Mouse (Mus musculus): ENCODE measurements around the gene Gm10428. TPM values are rescaled to one million over a fixed set of nuclear protein-coding genes. Genes with fewer than 3 reads are reported as not detected.

Gene Gm10428
- polyA plus RNA-seq (2015; fragmentation: Nextera tagmentation; extraction: Ambion mirVana), result not detected in 2 replicates

DNA sequence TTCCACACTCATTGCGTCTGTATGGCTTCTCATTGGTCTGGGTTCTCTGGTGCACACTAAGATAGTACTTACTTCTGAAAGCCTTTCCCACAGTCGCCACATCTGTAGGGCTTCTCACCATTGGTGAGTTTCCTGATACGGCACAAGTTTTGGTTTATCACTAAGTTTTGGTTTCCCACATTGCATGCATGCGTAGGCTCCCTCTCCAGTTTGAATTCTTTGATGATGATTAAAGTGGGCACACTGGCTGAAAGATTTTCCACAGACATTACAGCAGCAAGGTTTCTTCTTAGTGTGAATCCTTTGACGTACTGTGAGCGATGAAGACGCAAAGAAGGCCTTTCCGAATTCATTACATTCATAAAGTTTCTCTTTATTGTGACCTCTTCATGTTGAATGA, at the start of gene Gm10428:
Gene Gm10428, plus strand, starts transcription at position 321 of the 400 bp plus-strand sequence.
- Histone ChIP-seq H3K27ac (no peak within 1 kb of the TSS), H3K36me3 (no peaks in the 10 kb centered on the region), H3K9ac (replicated peaks) (no peak within 1 kb of the TSS), H3K9me3 (no peaks in the 10 kb centered on the region), H3K4me3 (replicated peaks) (no peak within 1 kb of the TSS), H3K4me2 (replicated peaks) (no peak within 1 kb of the TSS), H3K4me1 (replicated peaks) (peaks cover 6% of the 10 kb centered on the region; the same call in 1 of the 2 replicates), H3K27me3 (peaks cover 10% of the 10 kb centered on the region)
- WGBS, result 90% methylated on average over 8 of the region's 8 CpGs
- ATAC-seq, result no peak

DNA sequence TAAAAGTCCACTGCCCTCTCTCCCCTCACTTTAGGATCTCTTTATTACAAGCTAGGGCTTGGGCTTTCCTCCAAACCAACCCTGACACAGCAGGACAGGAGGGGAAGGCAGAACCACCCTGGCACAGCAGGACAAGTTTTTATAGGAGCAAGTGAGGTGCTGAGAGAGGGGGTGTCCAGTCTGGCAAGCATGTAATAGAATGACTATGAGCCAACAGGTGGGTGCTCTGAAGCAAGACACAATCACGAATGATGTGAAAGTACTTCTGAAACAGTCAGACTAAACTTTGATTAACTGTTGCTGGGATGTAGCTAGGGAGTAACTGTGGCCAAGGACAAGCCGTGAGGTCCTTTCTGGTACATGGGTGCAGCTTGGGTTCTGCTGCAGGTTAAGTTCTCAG, 46.8 kb upstream of the Gm10428 start:
- no peak overlapping the region for H3K4me3 ChIP-seq (replicated peaks)
- no peaks in the 10 kb centered on the region for H3K9me3 ChIP-seq
- WGBS, result 93% methylated on average over 2 of the region's 2 CpGs
- no peak overlapping the region for H3K4me2 ChIP-seq (replicated peaks)
- peaks cover 25% of the 10 kb centered on the region for H3K36me3 ChIP-seq
- no peak for ATAC-seq
- no peaks in the 10 kb centered on the region for H3K4me1 ChIP-seq (replicated peaks)
- H3K27me3 ChIP-seq, result no peaks in the 10 kb centered on the region
- no peak overlapping the region for H3K27ac ChIP-seq
- no peak overlapping the region for H3K9ac ChIP-seq (replicated peaks)

DNA sequence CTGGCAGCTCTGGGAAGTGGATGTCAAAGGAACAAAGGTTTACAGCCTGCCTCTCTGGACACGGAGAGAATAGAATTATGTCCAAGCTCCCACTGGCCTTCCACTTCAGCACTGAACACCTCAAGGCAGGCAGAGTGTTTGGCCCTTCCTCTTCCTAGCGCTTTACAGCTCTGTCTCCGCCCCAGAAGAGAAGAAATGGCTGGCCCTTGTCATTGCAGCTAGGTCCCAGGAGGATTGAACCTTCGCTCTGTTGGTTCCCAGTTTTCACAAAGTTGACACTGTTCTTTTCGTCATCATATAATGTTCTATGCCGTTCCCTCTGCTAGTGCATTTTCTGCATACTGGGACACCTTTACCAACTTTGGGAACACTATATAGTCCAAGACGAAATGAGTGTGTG, 44.6 kb upstream of the Gm10428 start:
- 78% methylated on average over 7 of the region's 7 CpGs for WGBS
- peaks cover 43% of the 10 kb centered on the region for H3K36me3 ChIP-seq
- no peaks in the 10 kb centered on the region for H3K27me3 ChIP-seq
- H3K4me1 ChIP-seq (replicated peaks), result no peaks in the 10 kb centered on the region
- H3K9me3 ChIP-seq, result no peaks in the 10 kb centered on the region
- no peak overlapping the region for H3K4me2 ChIP-seq (replicated peaks)
- ATAC-seq, result no peak
- H3K9ac ChIP-seq (replicated peaks), result no peak overlapping the region
- H3K4me3 ChIP-seq (replicated peaks), result no peak overlapping the region
- H3K27ac ChIP-seq, result no peak overlapping the region

DNA sequence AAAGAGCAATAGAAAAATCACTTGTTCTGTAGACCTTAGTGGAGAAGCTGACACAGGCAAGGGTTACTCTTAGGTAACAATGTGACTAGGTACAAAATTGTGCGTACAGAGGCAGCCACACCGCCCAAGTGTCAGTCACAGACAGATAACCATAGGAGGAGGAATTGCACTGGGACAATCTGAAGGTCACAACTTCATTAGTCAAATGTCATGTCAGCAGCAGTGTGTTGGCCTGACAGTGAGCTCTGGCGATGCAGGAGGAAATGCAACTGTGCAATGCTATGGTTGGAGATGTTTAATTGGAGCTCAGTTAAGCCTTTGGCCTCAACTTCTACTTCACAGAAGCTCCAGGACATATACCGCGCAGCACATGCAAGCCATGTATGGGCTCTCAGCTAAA, 42.2 kb upstream of the Gm10428 start:
- 92% methylated on average over 5 of the region's 5 CpGs for WGBS

DNA sequence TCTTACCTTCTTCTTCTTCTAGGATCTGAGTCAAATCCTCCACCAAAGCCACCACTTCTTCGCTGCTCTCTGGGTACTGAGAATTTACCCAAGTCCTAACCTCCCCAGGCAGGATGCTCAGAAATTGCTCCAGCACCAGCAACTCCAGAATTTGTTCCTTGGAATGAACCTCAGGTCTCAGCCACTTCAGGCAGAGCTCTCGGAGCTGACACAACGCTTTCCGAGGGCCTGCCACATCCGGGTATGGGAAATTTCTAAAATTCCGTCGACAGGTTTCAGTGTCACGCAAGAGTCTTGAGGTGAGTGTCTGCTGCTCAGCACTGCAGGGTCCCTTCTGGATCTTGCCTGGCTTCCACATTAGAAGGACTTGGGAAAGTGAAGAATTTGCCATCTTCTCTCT, 24.6 kb upstream of the Gm10428 start:
- Histone ChIP-seq H3K4me1 (replicated peaks) (peaks cover 23% of the 10 kb centered on the region), H3K9me3 (no peaks in the 10 kb centered on the region), H3K4me2 (replicated peaks) (no peak overlapping the region), H3K27ac (no peak overlapping the region), H3K27me3 (no peaks in the 10 kb centered on the region), H3K4me3 (replicated peaks) (no peak overlapping the region), H3K9ac (replicated peaks) (no peak overlapping the region), H3K36me3 (peaks cover 49% of the 10 kb centered on the region)
- 98% methylated on average over 8 of the region's 8 CpGs for WGBS
- no peak for ATAC-seq

More for the DNA sequence above, 42.2 kb upstream of the Gm10428 start:
- Histone ChIP-seq H3K9me3 (no peaks in the 10 kb centered on the region), H3K4me3 (replicated peaks) (no peak overlapping the region), H3K9ac (replicated peaks) (no peak overlapping the region), H3K4me1 (replicated peaks) (no peaks in the 10 kb centered on the region), H3K36me3 (peaks cover 63% of the 10 kb centered on the region), H3K4me2 (replicated peaks) (no peak overlapping the region), H3K27ac (no peak overlapping the region), H3K27me3 (no peaks in the 10 kb centered on the region)
- no peak for ATAC-seq

DNA sequence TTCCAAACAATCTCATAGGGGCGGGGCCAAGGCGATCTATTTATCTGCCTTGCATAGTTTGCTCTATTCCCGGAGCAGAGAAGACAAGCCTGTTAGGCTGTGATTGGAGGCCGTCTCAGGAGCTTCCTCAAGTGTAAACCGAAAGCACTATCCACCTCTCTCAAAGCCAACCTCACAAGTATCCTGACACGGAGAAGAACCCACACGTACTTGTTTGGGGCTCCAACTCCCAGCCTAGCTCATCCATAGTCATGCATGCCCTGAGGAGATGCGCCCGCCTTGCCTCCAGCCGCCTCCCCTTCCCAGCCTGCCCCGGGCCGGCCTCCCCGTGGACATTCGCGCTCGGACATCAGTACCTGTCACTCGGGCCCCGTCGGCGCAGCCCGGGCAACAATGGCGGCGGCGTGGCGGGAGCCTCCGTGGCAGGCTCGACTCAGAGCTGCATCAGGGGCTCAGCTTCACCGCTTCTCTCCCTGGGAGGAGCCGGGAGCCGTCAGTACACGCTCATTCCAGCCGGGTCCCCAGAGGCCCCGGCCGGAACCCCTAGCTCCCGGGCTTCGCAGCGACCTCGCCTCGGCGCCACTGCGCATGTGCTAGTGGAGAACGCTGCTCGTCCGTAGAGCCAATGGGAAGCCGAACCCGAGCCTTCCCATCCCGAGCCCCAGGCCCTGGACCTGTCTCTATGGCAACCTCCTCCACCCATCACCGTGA, 21.4 kb upstream of the Gm10428 start, which contains the start of gene Zfp287:
Gene Zfp287, minus strand, starts transcription at position 595 of the 711 bp plus-strand sequence.
- Histone ChIP-seq H3K9ac (replicated peaks) (peak within 1 kb of the TSS; percentile 83), H3K4me3 (replicated peaks) (peak within 1 kb of the TSS; percentile 78), H3K27me3 (0 out of 2 replicates have a peak, but pooled peaks cover 3% of the 10 kb centered on the region), H3K36me3 (peaks cover 19% of the 10 kb centered on the region), H3K4me1 (replicated peaks) (peaks cover 23% of the 10 kb centered on the region), H3K27ac (peak within 1 kb of the TSS; percentile 96), H3K9me3 (no peaks in the 10 kb centered on the region), H3K4me2 (replicated peaks) (peak within 1 kb of the TSS; percentile 72)
- peak; percentile 100 for ATAC-seq
- under 1% methylated on average over 48 of the region's 48 CpGs for WGBS

DNA sequence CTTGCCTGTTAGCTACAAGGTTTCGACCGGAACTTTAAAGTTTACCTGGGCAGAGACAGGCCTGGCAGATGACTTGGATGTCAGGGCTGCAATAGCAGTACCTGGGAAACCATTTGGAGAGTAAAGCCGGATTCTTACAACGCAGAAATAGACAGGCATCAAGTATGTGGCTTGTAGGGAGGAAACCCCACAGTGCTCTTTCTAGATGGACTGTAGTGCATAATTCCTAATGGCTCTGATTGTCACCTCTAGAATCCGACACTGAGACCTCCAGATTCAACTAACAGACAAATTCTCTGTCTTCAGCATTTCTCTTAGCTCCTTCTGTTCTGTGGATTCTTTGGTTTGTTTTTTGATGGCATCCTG, 20.9 kb upstream of the Gm10428 start:
- ATAC-seq, result peak; percentile 59
- Histone ChIP-seq H3K27me3 (0 out of 2 replicates have a peak, but pooled peaks cover 3% of the 10 kb centered on the region), H3K27ac (peak overlapping the region; percentile 96), H3K4me1 (replicated peaks) (peaks cover 23% of the 10 kb centered on the region), H3K36me3 (peaks cover 19% of the 10 kb centered on the region), H3K9ac (replicated peaks) (no peak overlapping the region), H3K4me2 (replicated peaks) (peak overlapping the region; percentile 72), H3K4me3 (replicated peaks) (peak overlapping the region; percentile 78), H3K9me3 (no peaks in the 10 kb centered on the region)
- whole genome bisulfite sequencing, result 7% methylated on average over 5 of the region's 5 CpGs

DNA sequence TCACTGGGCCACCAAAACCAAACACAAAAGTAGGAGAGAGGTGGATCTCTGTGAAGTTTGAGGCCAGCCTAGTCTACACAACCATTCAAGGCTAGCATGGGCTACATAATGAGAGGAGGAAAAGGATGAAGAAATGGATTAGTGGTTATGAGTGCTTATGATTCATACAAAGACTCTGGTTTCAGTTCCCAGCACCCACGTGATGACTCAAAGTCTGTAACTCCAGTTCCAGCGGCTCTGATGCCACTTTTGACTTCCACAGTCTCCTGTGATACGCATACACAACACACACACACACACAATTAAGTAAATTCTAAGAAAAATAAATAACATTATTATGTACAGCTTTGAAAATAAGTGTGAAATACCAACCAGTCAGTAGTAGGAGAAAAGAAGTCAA, 20.2 kb upstream of the Gm10428 start:
- Histone ChIP-seq H3K36me3 (peaks cover 13% of the 10 kb centered on the region), H3K9ac (replicated peaks) (no peak overlapping the region), H3K27me3 (0 out of 2 replicates have a peak, but pooled peaks cover 3% of the 10 kb centered on the region), H3K9me3 (no peaks in the 10 kb centered on the region), H3K27ac (no peak overlapping the region), H3K4me1 (replicated peaks) (peaks cover 23% of the 10 kb centered on the region), H3K4me2 (replicated peaks) (no peak overlapping the region), H3K4me3 (replicated peaks) (no peak overlapping the region)
- ATAC-seq, result no peak
- WGBS, result 87% methylated on average over 3 of the region's 3 CpGs

DNA sequence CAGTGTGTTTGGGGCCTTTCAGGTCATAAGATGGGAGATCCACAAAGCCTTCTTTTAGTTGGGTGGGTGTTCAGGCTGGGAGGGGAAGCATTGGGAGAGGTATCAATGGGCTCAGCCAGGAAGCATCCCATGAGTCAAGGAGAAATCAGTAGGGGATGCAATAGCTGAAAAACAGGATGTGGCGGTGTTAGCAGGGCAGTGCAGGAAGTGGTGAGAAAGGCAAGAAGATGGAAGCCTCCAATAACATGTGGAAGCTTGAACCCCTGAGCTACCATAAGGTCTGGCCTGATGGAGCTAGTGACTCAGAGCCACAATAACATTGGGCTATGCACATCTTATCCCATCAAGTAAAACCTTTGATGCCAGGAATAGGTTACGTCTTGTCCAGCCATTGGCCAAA, 11.7 kb upstream of the Gm10428 start:
- Histone ChIP-seq H3K9me3 (no peaks in the 10 kb centered on the region), H3K27me3 (peaks cover 3% of the 10 kb centered on the region; the same call in 1 of the 2 replicates), H3K4me3 (replicated peaks) (no peak overlapping the region), H3K4me2 (replicated peaks) (no peak overlapping the region), H3K9ac (replicated peaks) (no peak overlapping the region), H3K36me3 (no peaks in the 10 kb centered on the region), H3K27ac (no peak overlapping the region), H3K4me1 (replicated peaks) (peaks cover 7% of the 10 kb centered on the region)
- no peak for ATAC-seq
- 88% methylated on average over 2 of the region's 2 CpGs for WGBS

DNA sequence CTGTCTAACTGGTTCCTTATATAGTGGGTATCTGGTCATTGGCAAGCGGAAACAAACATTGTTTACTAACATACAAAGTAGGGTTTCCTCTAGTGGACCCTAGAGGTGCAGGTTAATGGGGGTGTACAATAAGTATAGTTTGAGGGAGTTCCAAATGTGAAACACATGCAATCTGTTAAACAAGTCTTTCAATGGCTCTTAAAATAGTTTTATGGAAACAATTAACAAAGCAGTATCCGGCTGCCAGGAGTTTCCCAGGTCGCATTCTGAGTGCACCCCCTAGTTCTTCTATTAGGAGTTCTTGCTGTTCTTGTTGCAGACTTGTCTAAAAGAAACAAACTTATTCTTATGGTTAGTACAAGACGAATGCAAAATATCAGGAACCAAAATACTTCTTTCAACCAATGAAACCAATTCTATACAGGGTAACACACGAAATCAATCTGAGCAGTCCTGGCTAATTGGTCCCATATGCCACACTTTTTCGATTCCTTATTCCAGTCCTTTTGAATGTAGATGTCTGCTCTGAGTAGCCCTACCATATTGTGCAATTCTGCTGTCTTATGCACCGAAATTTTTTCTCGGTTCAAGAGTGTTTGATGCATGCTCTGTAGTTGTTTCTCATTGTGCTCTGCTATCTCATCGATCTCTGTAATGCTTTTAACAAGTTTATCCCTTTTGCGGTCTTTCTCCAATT, 10.5 kb upstream of the Gm10428 start:
- no peaks in the 10 kb centered on the region for H3K36me3 ChIP-seq
- 80% methylated on average over 10 of the region's 10 CpGs for WGBS
- H3K9ac ChIP-seq (replicated peaks), result no peak overlapping the region
- H3K4me2 ChIP-seq (replicated peaks), result no peak overlapping the region
- H3K27ac ChIP-seq, result no peak overlapping the region
- H3K4me1 ChIP-seq (replicated peaks), result peaks cover 7% of the 10 kb centered on the region
- no peak overlapping the region for H3K4me3 ChIP-seq (replicated peaks)
- H3K27me3 ChIP-seq, result peaks cover 5% of the 10 kb centered on the region; the same call in 1 of the 2 replicates
- ATAC-seq, result no peak
- no peaks in the 10 kb centered on the region for H3K9me3 ChIP-seq

DNA sequence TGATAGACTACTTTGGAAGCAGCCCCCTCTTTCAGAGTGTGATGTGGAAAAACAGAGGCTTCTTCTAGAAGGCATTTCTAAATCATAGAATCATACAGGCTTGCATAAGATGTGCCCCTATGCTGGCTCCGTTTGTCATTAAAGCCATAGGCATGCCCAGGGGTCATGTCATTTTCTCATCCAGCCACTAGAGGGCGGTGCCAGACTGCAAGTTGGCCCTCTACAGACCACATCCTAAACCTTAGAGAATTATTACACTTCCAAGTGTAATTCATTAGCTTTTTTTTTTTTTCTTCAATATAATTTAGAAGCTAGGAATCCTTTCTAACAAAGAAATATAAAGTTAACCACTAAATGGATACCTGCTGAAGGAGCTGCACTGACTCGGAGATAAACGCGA, 8.8 kb upstream of the Gm10428 start:
- Histone ChIP-seq H3K4me2 (replicated peaks) (no peak overlapping the region), H3K9ac (replicated peaks) (no peak overlapping the region), H3K27ac (no peak overlapping the region), H3K36me3 (no peaks in the 10 kb centered on the region), H3K27me3 (peaks cover 10% of the 10 kb centered on the region; the same call in 1 of the 2 replicates), H3K4me1 (replicated peaks) (peaks cover 7% of the 10 kb centered on the region), H3K4me3 (replicated peaks) (no peak overlapping the region), H3K9me3 (no peaks in the 10 kb centered on the region)
- WGBS, result 53% methylated on average over 5 of the region's 5 CpGs
- no peak for ATAC-seq

DNA sequence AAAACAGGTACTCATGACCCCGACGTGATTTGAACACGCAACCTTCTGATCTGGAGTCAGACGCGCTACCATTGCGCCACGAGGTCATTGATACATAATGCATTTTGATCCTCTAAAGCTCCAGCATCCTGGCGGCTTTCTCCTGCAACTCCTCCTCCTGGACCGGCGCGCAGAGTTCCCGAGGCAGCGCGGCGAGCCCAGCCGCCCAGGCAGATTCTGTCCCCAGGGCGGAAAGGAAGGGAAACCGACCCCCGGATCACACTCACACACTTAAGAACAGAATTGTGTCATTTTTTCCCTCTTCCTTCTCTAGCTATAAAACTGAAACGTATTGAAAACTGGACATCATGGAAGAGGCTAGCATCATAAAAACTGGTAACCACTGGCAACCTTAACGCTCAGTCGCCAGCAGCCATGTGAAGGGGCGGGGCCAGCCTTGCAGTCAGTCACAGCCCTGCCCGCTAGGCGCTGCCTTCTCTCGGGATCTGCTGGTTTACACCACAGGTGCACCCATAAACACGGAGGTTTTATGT, 6.8 kb upstream of the Gm10428 start:
- H3K9me3 ChIP-seq, result no peaks in the 10 kb centered on the region
- no peaks in the 10 kb centered on the region for H3K36me3 ChIP-seq
- H3K4me2 ChIP-seq (replicated peaks), result peak overlapping the region; percentile 60
- peak overlapping the region; percentile 41 for H3K4me3 ChIP-seq (replicated peaks)
- H3K27ac ChIP-seq, result no peak overlapping the region
- peak; percentile 89 for ATAC-seq
- 2% methylated on average over 27 of the region's 27 CpGs for WGBS
- H3K4me1 ChIP-seq (replicated peaks), result peaks cover 7% of the 10 kb centered on the region
- H3K9ac ChIP-seq (replicated peaks), result peak overlapping the region; percentile 39
- peaks cover 10% of the 10 kb centered on the region; the same call in 1 of the 2 replicates for H3K27me3 ChIP-seq
